Mouse (Mus musculus): ENCODE data around the gene Obsl1. TPM values are rescaled to one million over a fixed set of nuclear protein-coding genes. Genes with fewer than 3 reads are reported as not detected.
A peak's percentile ranks its signal among the peaks of the same experiment; 100 is the strongest.

Gene Obsl1
- polyA plus RNA-seq, 1 experiment: 20.7 TPM

DNA sequence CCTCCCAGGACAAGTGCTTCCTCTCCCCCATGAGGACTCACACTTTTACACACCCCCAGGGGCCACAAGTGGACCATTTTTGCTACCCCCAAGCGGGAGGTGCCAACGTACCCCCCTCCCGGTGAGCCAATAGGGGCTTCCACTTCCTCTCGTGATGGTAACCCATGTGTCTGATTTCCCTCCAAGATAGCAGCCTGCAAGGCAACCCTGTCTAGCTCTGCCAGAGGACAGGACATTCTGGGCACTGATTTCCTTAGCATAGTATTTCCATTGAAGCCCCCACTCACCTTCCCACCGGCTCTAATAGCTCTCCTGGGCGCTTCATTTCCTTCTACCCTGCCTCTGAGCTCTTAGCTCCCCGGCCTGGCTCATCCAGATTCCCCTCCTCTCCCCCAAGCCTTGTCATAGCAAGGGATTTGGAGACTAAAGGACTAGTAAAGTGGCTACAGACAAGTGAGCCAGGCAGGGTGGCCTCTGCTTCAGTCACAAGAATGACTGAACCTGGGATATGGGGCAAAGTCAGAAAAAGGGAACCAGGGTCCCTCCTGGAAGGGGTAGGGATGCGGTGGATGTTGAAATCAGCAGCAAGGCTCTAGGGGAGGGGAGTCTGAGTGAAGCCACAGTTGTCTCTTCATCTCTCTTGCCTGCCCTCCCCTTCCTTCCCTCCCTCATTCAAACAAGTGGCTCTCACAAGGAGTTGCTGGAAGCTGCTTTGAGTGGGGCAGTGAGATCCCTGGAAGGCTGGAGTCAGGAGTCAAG lies 56.7 kb downstream of the Obsl1 start:
- TF ChIP-seq POLR2A (IDR thresholded peaks at IDR 0.05; ENCODE audit: borderline replicate concordance, extremely low read depth, low read depth, low read length): no peak
- TF ChIP-seq CTCF (IDR thresholded peaks at IDR 0.05; ENCODE audit: insufficient read depth, low read length): no peak
- Histone ChIP-seq H3K4me1 (ENCODE audit: control insufficient read depth, insufficient read depth, low read length) (no peaks in the 10 kb centered on the region), H3K4me3 (replicated peaks; ENCODE audit: extremely low read depth, low read depth, low read length) (no peak overlapping the region)
- no peak for DNase-seq
- WGBS: 9% methylated on average over 8 of the region's 8 CpGs

GRCm38 (mm10) chr1:75448937-75449336 lies 57.3 kb downstream of the Obsl1 start:
- no peak for DNase-seq
- WGBS: 6% methylated on average over 14 of the region's 14 CpGs
- Histone ChIP-seq H3K4me3 (replicated peaks; ENCODE audit: extremely low read depth, low read depth, low read length) (no peak overlapping the region), H3K4me1 (ENCODE audit: control insufficient read depth, insufficient read depth, low read length) (no peaks in the 10 kb centered on the region)
- TF ChIP-seq POLR2A (IDR thresholded peaks at IDR 0.05; ENCODE audit: borderline replicate concordance, extremely low read depth, low read depth, low read length): no peak
- no peak for TF ChIP-seq CTCF (IDR thresholded peaks at IDR 0.05; ENCODE audit: insufficient read depth, low read length)

- H3K4me1 ChIP-seq (ENCODE audit: control insufficient read depth, insufficient read depth, low read length): no peaks in the 10 kb centered on the region
- DNase-seq: no peak
- H3K4me3 ChIP-seq (replicated peaks; ENCODE audit: extremely low read depth, low read depth, low read length): no peak overlapping the region
- TF ChIP-seq POLR2A (IDR thresholded peaks at IDR 0.05; ENCODE audit: borderline replicate concordance, extremely low read depth, low read depth, low read length): no peak
- no peak for TF ChIP-seq CTCF (IDR thresholded peaks at IDR 0.05; ENCODE audit: insufficient read depth, low read length)
- 6% methylated on average over 7 of the region's 7 CpGs for WGBS
These were observed 58.2 kb downstream of the Obsl1 start for GRCm38 (mm10) chr1:75448052-75448431.

- Histone ChIP-seq H3K4me1 (ENCODE audit: control insufficient read depth, insufficient read depth, low read length) (no peaks in the 10 kb centered on the region), H3K4me3 (replicated peaks; ENCODE audit: extremely low read depth, low read depth, low read length) (no peak overlapping the region)
- DNase-seq: no peak
- TF ChIP-seq CTCF (IDR thresholded peaks at IDR 0.05; ENCODE audit: insufficient read depth, low read length) (no peak), POLR2A (IDR thresholded peaks at IDR 0.05; ENCODE audit: borderline replicate concordance, extremely low read depth, low read depth, low read length) (no peak)
- whole genome bisulfite sequencing: 6% methylated on average over 10 of the region's 10 CpGs
These were observed 58.8 kb downstream of the Obsl1 start for GRCm38 (mm10) chr1:75447265-75448051.

- 7% methylated on average over 20 of the region's 20 CpGs for WGBS
- Histone ChIP-seq H3K4me1 (ENCODE audit: control insufficient read depth, insufficient read depth, low read length) (no peaks in the 10 kb centered on the region), H3K4me3 (replicated peaks; ENCODE audit: extremely low read depth, low read depth, low read length) (no peak overlapping the region)
- DNase-seq: no peak
- no peak for TF ChIP-seq CTCF (IDR thresholded peaks at IDR 0.05; ENCODE audit: insufficient read depth, low read length)
- TF ChIP-seq POLR2A (IDR thresholded peaks at IDR 0.05; ENCODE audit: borderline replicate concordance, extremely low read depth, low read depth, low read length): no peak
These were observed 59.6 kb downstream of the Obsl1 start for GRCm38 (mm10) chr1:75446656-75447055.

GRCm38 (mm10) chr1:75445751-75446611 lies 60.3 kb downstream of the Obsl1 start:
- Histone ChIP-seq H3K4me3 (replicated peaks; ENCODE audit: extremely low read depth, low read depth, low read length) (no peak overlapping the region), H3K4me1 (ENCODE audit: control insufficient read depth, insufficient read depth, low read length) (no peaks in the 10 kb centered on the region)
- TF ChIP-seq POLR2A (IDR thresholded peaks at IDR 0.05; ENCODE audit: borderline replicate concordance, extremely low read depth, low read depth, low read length): no peak
- peak; percentile 84 for TF ChIP-seq CTCF (IDR thresholded peaks at IDR 0.05; ENCODE audit: insufficient read depth, low read length)
- DNase-seq: peak; percentile 70
- 2% methylated on average over 22 of the region's 22 CpGs for WGBS

DNA sequence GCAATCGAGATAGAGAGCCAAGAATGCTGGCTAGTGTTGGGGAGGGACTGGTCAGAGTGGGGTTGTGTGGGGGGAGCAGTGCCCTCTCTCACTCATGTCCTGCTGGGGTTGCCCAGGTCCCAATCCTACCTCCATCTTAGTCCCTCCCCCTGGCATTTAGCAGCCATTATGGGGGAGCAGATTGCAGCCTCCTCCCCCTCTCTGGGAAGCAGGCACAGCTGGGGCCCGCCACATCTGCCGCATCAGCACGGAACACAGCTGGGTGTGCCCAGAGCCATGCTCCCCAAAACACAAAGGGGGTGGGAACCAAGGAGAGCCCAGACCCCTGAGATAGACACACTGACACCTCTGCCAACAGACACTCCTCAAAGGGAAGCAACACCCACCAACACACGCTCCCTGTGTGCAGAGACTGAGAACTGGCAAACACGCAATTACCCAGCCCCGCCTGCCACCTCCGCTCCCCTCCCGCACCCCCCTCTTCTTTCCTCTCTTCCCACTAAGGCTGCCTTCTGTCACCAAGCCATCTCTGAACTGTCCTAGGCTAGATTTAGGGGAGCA lies 61.0 kb downstream of the Obsl1 start:
- 17% methylated on average over 9 of the region's 9 CpGs for WGBS
- no peak for DNase-seq
- Histone ChIP-seq H3K4me3 (replicated peaks; ENCODE audit: extremely low read depth, low read depth, low read length) (no peak overlapping the region), H3K4me1 (ENCODE audit: control insufficient read depth, insufficient read depth, low read length) (no peaks in the 10 kb centered on the region)
- TF ChIP-seq POLR2A (IDR thresholded peaks at IDR 0.05; ENCODE audit: borderline replicate concordance, extremely low read depth, low read depth, low read length) (no peak), CTCF (IDR thresholded peaks at IDR 0.05; ENCODE audit: insufficient read depth, low read length) (no peak)

- TF ChIP-seq CTCF (IDR thresholded peaks at IDR 0.05; ENCODE audit: insufficient read depth, low read length): no peak
- no peak for TF ChIP-seq POLR2A (IDR thresholded peaks at IDR 0.05; ENCODE audit: borderline replicate concordance, extremely low read depth, low read depth, low read length)
- DNase-seq: no peak
- Histone ChIP-seq H3K4me3 (replicated peaks; ENCODE audit: extremely low read depth, low read depth, low read length) (no peak overlapping the region), H3K4me1 (ENCODE audit: control insufficient read depth, insufficient read depth, low read length) (no peaks in the 10 kb centered on the region)
- 53% methylated on average over 3 of the region's 3 CpGs for WGBS
These were observed 62.0 kb downstream of the Obsl1 start for GRCm38 (mm10) chr1:75444208-75444607.
